Mouse (Mus musculus) gonadal fat pad, adult 2 months (tissue): ENCODE data around the gene Mlph. TPM values are rescaled to one million over a fixed set of nuclear protein-coding genes. Genes with fewer than 3 reads are reported as not detected.

Experiments used
- DNase-seq: peaks from one replicate; pipeline ENCODE4 v3.0.0-alpha.2; 2012; ENCODE audit warnings: low read depth
- polyA plus RNA-seq: library from polyadenylated mRNA; depleted of rRNA; stranded (reverse); fragments of >200 nt; gene quantifications from 2 replicates; pipeline ENCODE4 v1.2.3, GENCODE M21; 2012; rRNA removed

The Mlph gene
- 29.4 and 35.8 TPM in 2 replicates for polyA plus RNA-seq

DNA sequence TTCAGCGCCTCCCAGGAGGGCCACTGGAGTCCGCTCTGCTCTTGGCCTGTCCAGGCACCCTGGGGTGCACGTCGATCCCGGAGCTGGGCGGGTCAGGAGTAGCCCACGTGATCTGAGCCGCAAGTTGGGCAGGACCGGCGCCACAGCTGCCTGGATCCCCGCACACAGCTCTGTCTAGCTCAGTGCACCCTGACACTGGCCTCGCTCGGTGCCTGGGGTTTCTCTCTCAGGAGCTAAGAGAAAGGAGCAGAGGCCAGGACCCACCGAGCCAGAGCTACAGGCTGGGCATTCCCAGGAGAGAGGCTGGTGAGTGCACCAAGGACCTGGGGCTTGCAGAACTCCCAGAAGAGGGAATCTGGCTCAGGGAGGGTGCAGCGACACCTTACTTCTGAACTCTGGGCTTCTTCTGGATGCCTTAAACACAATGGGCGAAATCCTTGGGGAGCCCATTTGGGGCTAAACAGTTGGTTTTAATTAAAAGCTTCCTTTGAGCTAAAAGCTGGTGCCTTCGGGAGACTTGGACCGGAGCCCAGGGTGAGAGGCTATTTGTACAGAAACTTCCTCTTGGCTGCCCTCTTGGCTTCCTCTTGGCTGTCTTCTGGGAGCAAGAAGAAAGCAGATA, at the start of gene Mlph:
TSS of gene Mlph (plus strand) at position 138 of the 622 bp plus-strand sequence.
- no peak for DNase-seq

DNA sequence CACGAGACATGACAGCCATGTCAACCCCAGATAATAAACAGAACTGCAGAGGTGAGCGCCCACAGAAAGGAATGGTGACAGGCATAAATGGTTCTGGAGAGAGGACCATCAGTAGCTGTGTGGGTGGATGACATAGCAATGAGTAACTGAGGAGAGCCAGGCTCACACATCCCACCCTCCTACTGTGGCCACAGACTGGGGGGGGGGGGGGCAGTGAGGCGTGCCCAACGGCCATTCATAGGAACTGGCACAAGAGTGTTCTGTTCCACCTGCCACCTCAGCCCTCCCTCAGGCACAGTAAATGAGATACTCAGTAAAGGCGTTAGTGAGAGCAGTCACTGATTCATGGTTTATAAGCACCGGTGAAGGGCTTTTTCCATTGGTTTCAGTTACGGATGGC, 48.2 kb upstream of the Mlph start:
- no peak for DNase-seq

DNA sequence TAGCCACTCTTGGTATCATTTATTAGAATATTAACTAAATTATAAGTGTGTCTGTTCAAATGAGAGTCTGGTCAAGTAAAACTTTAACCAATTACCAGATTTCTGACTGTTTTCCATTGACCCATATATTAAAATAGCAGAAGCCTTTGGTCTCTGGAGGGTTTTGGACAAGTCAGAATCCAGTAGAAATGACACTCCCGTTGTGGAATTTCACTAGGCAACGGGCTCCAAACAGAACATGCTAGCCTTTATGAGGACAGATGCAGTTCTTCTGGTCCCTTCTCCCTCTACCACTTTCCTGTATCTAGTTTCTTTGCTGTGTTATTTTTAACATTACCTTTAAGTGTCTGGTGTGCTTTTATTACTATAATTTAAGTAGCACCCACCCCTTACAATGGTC, 44.3 kb upstream of the Mlph start:
- DNase-seq, result no peak

DNA sequence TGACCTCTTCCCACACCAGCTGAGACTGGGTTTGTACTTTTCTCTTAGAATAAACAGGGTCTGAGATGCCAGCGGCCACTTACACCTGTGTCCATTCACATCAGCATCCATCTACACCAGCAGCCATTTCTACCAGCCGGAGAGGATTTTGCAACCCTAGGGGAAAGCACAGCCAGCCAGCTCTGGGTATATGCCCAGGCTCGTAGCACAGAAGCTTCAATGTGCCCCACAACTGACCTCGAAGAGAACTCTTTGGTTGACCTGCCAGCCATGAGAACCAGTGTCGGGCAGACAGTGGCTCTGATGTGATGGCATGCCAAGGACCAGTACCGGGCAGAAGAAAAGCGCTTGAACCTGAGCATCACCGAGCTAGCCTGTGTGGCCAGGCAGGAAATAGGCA, 39.5 kb upstream of the Mlph start:
- no peak for DNase-seq

DNA sequence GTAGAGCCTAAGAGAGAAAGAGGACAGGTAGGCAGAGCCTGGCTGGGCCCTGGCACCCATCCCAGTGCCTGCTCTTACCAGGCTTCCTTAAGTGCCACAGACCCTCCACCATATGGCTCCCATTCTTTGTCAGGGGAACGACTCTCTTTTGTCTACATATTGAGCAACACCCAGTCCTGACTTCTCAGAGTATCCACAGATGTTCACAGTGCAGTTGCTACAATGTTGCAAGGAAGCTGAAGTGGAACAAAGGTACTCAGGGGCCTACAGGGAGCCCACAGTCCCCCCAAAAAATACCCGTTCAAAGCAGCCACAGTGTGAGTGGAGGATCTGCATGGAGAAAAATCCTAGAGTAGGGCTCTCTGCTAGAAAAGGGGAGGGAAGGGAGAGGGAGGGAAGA, 38.9 kb upstream of the Mlph start:
- DNase-seq, result no peak

DNA sequence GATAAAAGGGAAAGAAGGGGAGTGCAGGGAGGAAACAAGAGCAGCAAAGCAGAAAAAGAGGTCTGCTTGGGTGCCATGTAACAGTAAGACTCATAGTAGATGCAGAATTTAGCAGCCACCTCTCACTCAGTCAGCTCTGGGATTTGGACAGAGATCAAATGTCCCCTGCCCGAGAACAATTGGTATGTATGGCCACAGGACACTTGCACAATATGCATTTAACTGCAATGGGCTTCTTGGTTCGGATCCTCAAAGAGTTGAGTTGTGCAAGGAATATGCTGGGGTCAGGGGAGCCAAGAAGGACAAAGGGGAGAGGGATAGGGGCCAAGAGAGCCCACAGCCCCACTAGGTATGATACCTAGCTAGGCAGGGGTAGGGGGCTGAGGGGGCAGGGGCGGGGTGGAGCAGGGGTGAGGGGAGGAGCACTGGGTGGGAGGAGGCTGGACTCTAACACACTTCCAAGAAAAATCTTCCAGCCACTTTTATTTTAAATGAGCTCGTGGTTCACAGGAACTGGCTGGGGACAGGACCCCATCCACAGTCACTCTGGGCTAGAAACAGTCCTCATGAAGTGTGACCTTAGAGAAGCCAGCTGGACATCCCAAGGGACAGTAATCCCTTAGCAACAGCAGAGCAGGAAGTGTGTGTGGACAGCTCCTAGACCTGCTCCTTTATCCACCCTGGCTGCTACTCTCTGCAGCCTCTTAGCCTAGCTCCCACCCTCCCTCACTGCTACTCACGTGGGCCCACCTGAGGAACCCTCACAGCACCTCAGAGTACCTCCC, 38.2 kb upstream of the Mlph start:
- no peak for DNase-seq

DNA sequence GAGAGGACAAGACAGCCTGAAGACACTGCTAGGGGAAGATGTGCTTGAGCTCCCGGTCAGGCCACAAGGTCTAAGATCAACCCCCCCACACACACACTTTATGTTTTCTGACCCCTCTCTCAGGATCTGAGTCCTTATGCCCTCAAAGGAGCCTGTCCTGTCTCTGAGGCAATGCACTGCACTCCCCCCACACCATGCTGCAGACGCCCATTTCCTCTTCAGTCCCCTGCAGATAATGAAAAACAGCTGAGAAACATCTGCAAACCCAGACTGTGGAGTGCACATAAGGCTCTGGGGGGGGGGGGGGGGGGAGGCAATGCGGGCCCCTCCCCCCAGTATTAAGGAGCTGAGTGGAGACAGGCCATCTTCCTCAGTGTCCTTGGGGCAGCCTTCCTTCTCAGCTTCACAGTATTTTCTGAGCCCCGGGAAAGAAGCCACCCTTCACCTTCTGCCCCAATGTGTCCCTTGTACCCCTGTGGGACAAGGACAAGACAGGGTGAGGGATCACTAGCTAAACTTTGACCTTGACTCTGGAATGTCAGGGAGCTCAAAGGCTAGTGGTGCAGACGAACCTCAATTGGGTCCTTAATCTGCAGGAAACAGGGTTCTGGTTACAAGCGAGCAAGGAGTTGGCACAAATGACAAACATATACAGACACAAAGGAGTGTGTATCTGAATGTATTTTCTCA, 29.0 kb upstream of the Mlph start:
- no peak for DNase-seq

DNA sequence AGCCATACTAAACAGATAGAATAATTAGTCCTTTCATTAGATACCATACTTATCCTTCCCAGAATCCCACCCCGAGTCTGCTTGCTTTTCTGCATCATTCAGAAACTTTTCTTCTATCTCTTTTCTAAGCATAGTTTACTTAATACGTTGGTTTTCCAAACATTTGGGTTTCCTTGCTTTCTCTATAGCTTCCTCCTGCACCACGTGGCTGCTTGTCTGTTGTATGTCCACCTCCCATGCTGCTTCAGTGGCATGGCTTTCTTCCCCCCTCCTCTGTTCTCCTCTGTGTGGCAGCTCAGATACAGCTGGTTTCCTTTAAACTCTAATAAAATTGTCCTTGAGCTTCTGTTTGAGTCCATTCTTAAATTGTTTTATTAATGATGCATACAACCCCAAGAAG, 20.4 kb upstream of the Mlph start:
- no peak for DNase-seq

DNA sequence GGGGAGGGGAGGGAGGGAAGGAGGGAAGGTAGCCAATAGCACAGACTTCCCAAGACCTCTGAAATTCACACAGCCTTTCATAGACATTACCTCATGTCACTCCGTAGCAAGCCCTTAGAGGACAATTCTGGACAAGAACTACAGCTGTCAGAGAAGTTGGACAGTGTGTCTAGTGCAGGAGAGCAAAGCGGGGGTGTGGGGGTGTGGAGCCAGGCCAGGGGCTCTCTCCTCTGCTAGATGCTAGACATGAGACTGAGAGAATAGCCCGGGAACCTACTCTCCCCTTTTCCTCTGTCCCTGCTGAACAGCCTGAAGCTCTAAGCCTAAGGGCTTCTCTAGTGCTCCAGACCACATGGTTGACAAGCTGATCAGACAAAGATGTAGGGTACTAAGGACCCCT, 19.9 kb upstream of the Mlph start:
- no peak for DNase-seq

DNA sequence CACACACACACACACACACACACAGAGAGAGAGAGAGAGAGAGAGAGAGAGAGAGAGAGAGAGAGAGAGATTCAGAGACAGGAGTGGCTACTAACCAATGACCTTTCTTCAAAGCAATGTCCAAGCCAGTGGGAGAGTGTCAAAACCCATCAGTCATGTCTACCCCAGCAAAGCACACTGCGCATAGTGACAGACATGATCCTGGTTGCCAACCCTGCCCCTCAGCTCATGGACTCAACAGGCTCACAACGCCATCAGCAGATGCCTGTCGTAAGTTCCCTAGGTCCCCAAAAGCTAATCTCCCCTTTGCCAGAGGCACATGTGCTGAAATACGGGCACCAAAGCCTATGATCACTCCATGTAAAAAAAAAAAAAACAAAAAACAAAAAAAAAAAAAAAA, 18.6 kb upstream of the Mlph start:
- no peak for DNase-seq

DNA sequence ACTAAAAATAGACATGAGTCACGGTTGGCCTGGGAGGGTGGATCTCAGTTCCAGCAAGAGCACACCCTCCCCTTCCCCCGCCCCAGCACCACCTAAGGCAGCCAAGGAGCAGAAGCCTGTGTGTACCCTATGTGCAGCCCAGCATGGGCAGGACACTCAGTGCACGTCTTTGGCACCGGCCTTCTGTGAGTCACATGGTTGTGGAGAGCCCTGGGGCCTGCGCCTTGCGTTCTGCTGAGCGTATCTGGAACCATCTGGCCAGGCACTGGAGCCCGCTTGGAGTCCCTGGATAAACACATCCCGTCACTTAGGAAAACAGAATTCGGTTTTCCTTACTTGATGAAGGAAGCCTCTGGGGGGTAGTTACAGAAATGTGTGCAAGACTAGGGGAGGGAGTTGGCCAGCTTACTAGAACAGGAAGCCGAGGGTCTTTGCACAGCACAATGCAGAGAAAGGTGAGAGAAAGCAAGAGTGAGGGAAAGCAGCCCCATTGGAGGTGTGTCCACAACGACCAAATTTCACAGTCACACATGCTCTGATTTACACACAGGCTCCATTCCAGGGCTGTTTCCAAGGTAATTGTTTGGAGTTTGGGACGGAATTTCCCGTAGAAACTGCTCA, 18.0 kb upstream of the Mlph start:
- DNase-seq, result no peak

DNA sequence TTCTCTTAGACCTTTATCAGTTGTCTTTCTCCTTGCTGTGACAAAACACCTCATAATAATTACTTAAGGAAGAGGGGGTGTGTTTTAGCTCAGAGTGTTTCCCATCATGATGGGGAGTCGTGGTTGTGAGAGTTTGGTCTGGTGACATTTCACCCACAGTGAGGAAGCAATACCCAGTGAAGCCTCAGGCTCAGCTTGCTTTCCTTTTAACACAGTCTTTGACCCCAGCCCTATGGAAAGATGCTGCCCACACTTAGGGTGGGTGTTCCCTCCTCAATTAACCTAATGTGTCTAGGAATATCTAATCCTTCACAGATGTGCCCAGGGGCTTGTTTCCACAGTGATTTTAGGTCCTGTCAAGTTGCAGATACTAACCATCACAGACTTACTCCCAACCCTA, 16.9 kb upstream of the Mlph start:
- no peak for DNase-seq

DNA sequence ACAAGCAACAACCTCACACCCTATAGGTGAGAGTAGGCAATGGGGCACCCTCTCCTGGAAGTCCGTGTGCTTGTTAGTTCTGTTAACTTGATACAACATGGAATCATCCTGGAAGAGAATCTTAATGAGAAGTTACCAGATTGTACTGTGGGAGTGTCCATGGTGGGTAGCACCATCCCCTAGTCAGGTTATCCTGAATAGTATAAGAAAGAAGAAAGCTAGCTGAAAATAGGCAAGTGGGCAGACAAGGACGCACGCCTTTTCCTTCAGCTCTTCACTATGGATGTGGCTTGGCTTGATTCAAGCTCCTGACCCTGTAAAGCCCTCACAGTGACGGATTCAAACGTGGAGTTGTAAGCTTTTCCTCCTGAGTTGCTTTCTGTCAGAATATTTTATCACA, 15.1 kb upstream of the Mlph start:
- no peak for DNase-seq

DNA sequence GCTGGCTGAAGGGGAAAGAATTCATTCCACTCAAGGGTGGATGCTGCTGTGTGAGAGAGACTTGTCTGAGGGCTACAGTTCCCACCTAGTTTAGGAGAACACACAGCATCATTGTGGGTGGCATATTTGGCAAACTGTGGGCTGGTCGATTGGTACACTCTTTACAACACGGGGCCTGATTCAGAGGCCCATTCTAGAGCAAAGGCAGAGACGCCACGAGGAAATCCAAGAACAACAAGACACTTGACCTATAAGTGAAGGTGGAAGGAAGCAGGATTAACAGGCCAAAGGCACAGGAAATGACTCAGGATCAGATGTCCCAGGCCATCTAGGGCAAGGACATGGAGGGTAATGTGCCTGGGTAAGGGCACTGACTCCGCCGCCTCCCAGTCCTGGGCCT, 14.5 kb upstream of the Mlph start:
- no peak for DNase-seq

DNA sequence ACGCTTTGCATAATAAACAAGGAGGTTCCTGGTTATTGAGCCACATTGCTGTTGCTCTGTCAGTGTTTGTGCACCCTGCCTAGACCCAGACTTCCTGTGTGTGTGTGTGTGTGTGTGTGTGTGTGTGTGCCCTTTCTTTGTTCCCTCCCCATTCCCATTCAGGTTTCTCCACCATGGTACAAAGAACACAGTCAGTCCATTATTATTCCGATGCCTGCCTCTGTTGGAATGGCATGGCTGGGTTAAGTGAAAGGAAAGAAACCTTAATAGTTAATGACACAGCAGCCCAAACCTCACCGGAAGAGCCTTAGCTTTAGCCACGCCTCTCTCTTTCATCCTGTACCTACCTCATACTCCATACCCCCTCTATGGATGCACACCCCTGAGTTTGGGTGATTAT, 13.6 kb upstream of the Mlph start:
- DNase-seq, result no peak

DNA sequence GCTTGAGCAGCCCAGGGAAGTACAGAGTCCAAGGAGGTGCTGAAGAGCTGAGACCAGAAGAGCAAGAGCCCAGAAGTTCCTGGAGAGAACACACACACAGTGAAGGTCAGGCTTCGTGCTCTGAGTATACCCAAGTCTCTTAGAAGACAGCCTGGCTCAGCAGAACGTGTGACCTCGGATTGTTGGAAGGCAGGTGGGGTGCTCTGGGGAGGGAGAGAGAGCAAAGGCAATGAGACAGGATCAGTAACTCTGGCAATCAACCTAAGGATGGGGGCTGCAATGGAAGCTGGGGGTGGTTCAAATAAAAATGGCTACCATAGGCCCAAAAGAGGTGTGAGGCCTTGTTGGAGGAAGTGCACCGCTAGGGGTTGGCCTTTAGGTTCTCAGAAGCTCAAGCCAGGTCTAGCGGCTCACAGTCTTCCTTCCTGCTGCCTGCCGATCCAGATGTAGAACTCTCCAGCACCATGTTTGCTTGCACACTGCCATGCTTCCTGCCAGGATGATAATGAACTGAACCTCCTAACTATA, 13.1 kb upstream of the Mlph start:
- no peak for DNase-seq

DNA sequence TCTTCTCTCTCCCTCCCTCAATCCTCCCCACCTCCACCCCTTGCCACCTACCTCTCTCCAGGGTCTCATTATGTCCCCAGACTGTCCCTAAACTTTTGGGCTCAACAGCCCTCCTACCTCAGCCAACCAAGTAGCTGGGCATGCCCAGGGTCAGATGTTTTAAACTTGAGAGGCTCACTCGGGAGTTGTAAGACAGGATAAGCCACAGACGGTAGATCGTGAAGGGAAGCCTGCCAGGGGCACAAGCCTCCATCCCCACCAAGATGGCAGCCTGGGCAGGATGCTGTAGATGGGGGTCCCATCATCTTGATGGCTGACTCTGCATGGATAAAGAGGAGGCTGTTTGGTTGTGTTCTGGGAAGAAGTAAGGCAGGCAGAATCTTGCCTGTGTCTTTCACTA, 12.1 kb upstream of the Mlph start:
- DNase-seq, result no peak

DNA sequence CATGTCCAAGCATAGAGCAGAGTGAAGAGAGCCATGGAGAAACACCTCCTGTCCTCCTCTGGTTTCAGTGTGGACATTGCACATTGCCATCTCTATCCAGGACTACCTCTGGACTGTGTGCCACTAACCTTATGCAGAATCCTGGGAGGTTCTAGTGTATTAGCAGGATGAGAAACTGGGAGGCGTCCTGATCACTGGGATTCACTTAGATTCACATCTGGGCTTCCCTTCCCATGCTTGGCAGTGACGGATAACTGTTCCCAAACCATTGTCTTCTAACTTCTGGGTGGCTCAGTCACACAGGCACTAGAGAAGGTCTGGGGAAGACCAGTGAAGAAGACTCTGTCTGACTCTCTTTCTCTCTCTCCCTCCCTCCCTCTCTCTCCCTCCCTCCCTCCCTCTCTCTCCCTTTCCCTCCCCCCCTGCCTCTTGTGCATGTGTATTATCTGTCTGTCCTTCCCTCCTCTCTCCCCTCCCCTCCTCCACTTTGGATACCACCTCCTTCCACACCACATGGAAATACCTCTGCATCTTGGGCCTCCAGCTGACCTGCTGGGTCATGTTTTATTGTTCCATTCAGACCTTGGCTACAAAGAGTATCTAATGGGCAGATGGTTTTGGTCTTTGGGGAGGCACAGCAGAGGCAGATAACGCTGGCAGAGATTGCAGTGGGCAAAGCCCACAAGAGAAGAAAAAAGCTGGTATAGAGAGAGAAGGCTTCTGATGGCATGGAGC, 11.5 kb upstream of the Mlph start:
- no peak for DNase-seq

DNA sequence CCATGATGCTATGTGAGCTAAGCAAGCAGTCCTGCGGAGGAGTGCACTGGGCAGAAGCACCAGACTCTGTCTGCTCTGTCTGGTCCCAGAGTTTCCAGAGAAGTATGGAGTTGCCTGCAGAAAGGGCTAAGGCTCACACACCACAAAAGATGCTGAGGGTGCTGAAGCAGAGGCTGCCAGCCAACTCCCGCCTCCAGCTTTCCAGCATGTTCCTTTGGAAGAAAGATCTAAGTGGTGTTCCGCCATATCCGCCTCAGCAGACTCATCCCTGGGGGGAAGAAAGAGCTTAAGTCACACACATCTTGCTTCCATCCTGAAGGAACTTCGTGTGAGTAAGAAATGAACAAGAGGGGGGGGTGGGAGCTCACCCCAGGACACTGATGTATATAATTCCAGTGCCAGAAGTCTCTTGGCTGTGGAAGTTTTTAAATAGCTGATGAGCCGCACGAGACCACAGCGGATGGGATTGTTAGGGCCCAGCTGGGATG, 10.9 kb upstream of the Mlph start:
- no peak for DNase-seq

DNA sequence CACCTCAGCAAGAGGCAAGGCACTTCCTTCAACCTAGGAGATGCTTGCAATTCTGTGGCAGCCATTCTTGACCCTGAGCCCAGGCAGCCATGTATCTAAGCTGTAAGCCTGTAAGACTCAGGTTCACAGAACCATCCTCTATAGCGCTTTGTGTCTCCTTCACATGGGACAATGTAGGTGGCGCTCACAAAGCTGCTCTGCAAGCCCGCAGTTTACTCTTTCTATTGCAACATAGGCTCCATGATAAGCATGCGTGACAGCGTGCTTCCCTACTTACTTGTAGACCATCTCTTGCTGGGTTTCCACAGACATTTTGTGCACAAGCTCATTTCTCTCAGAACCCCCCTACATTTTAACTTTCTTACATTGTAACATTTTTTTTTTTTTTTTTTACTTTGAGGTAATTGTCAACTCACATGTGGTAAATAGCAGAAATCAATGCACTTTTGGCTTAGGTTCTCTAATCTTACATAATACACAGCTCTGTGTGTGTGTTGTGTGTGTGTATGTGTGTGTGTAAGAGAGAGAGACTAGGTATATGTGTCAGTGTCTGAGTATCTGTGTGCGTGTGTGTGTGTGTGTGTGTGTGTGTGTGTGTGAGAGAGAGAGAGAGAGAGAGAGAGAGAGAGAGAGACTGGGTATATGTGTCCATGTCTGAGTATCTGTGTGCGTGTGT, 10.0 kb upstream of the Mlph start:
- DNase-seq, result no peak

DNA sequence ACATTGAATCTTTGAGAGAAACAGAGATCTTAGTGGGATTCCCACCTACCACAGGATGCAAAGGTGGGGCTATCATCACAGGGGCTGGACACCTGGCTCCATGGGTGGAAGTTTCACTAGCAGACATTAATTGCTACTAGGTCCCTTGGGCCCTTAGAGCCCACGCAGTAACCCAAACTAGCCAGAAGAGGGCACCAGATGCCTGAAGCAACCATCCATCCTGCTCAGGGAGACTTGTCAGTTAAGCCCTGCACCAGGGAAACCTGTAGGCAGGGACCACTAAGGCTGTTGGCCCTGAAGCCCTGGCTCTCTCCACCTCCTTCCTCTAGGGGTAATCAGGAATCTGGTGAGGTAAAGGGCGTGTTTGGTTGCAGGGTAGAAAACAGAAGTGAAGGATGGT, 8.5 kb upstream of the Mlph start:
- no peak for DNase-seq
